Mouse (Mus musculus): ENCODE data around the gene Adamtsl2. TPM values are rescaled to one million over a fixed set of nuclear protein-coding genes. Genes with fewer than 3 reads are reported as not detected.

Gene Adamtsl2
- total and polyA plus RNA-seq, 3 experiments, result 0.13 TPM; not detected in 2

DNA sequence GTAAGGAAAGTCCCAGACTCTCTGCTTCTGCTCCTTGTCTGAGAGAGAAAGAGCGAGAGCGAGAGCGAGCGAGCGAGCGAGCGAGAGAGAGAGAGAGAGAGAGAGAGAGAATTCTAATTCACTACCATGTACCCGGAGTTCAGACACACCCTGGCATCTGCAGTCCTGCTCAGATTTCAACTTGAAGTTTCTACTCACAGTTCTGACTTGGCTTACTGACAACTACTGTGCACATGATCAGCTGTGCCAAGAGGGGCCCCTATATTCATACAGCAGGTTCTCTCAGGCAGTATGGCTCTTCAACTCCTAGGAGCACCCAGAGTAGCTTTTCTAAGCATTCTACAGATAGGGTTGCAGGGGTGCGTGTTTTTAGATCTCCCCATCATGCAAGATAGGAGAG is 20.0 kb upstream of the Adamtsl2 start:
- in situ Hi-C loops (cut with MboI; ENCODE audit: low pct_ligation_motif_present, low pct_unique_long_range_greater_than_20kb, low sequenced_read_pairs), result no loop called here
- no peak overlapping the region for H3K4me2 ChIP-seq (ENCODE audit: insufficient read depth, low read depth, poor library complexity, severe bottlenecking)
- no peaks in the 10 kb centered on the region for H3K79me2 ChIP-seq (replicated peaks; ENCODE audit: control insufficient read depth, extremely low read depth, insufficient read depth, poor library complexity, severe bottlenecking)
- no peak overlapping the region for H3K9ac ChIP-seq (ENCODE audit: insufficient read depth, low read depth)
- no peaks in the 10 kb centered on the region for H3K9me3 ChIP-seq (replicated peaks; ENCODE audit: low read length)
- TF ChIP-seq ZC3H11A (IDR thresholded peaks at IDR 0.05; ENCODE audit: low read depth, low read length) (no peak), HCFC1 (IDR thresholded peaks at IDR 0.05; ENCODE audit: low read depth, low read length) (no peak), SMC3 (IDR thresholded peaks at IDR 0.05; ENCODE audit: low read depth, low read length) (no peak), PAX5 (IDR thresholded peaks at IDR 0.05; ENCODE audit: low read length) (no peak), TBP (conservative IDR thresholded peaks at IDR 0.05; ENCODE audit: low read depth, low read length) (no peak), E2F4 (IDR thresholded peaks at IDR 0.05; ENCODE audit: insufficient replicate concordance, low read depth, low read length) (no peak), KAT2A (IDR thresholded peaks at IDR 0.05; ENCODE audit: insufficient replicate concordance, low read length) (no peak), JUN (IDR thresholded peaks at IDR 0.05; ENCODE audit: insufficient read depth, low read depth, low read length) (no peak), SIN3A (IDR thresholded peaks at IDR 0.05; ENCODE audit: low read length) (no peak)
- H3K4me3 ChIP-seq (replicated peaks in 1 of 3; ENCODE audit: low read depth in 2 of 3, low read length in 2 of 3, poor library complexity in 1 of 3), result no peak overlapping the region
- dilution Hi-C loops (cut with MboI; ENCODE audit: extremely low pct_ligation_motif_present, extremely low pct_unique_long_range_greater_than_20kb, low sequenced_read_pairs), result no loop called here
- H3K27me3 ChIP-seq (replicated peaks), result peaks cover 7% of the 10 kb centered on the region
- H3K4me1 ChIP-seq (ENCODE audit: control insufficient read depth in 1 of 2, insufficient read depth in 2 of 2), result peaks cover 0 to 4% of the 10 kb centered on the region in 2 experiments; a peak in 1 of 4 replicates
- no peak for DNase-seq (ENCODE audit: extremely low read depth)
- no peak overlapping the region for H3K27ac ChIP-seq (ENCODE audit: insufficient read depth, low read depth)
- H3K36me3 ChIP-seq (replicated peaks in 1 of 2; ENCODE audit: control insufficient read depth in 1 of 2, insufficient read depth in 1 of 2, low read length in 1 of 2), result no peaks in the 10 kb centered on the region

DNA sequence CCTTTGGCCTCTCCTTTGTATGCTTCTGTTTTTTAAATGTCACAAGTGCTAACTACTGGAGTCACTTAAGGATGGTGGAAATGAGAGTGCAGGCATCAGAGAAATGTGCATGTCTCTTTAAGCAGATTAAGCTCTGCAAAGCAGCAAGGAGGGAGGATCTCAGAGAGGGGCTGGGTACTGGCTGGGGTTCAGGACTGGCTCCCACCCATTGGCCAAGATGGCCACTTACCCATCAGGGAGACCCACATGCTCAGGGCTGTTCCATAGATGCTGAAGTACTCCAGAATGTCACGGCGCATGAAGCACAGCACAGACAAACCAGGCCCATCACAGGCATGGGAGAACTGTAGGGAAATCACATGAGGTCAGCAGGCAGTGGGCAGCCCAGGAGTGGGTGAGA is 12.1 kb upstream of the Adamtsl2 start:
- Histone ChIP-seq H3K4me1 (ENCODE audit: control insufficient read depth in 1 of 2, insufficient read depth in 2 of 2) (peaks cover 0 to 7% of the 10 kb centered on the region in 2 experiments; a peak in 1 of 4 replicates), H3K79me2 (replicated peaks; ENCODE audit: control insufficient read depth, extremely low read depth, insufficient read depth, poor library complexity, severe bottlenecking) (no peaks in the 10 kb centered on the region), H3K9ac (ENCODE audit: insufficient read depth, low read depth) (no peak overlapping the region), H3K9me3 (replicated peaks; ENCODE audit: low read length) (no peaks in the 10 kb centered on the region), H3K4me2 (ENCODE audit: insufficient read depth, low read depth, poor library complexity, severe bottlenecking) (no peak overlapping the region), H3K36me3 (replicated peaks in 1 of 2; ENCODE audit: control insufficient read depth in 1 of 2, insufficient read depth in 1 of 2, low read length in 1 of 2) (no peaks in the 10 kb centered on the region), H3K27ac (ENCODE audit: insufficient read depth, low read depth) (no peak overlapping the region), H3K4me3 (replicated peaks in 1 of 3; ENCODE audit: low read depth in 2 of 3, low read length in 2 of 3, poor library complexity in 1 of 3) (no peak overlapping the region), H3K27me3 (replicated peaks) (peaks cover 53% of the 10 kb centered on the region)
- no peak for TF ChIP-seq POLR2AphosphoS2 (IDR thresholded peaks at IDR 0.05; ENCODE audit: low read depth, low read length)
- TF ChIP-seq MYC (IDR thresholded peaks at IDR 0.05; ENCODE audit: low read depth, low read length), result no peak
- no peak for TF ChIP-seq SMC3 (IDR thresholded peaks at IDR 0.05; ENCODE audit: low read depth, low read length)
- TF ChIP-seq TBP (conservative IDR thresholded peaks at IDR 0.05; ENCODE audit: low read depth, low read length), result no peak
- no peak for DNase-seq (ENCODE audit: extremely low read depth)
- in situ Hi-C loops (cut with MboI; ENCODE audit: low pct_ligation_motif_present, low pct_unique_long_range_greater_than_20kb, low sequenced_read_pairs) (no loop called here), dilution Hi-C loops (cut with MboI; ENCODE audit: extremely low pct_ligation_motif_present, extremely low pct_unique_long_range_greater_than_20kb, low sequenced_read_pairs) (no loop called here)

DNA sequence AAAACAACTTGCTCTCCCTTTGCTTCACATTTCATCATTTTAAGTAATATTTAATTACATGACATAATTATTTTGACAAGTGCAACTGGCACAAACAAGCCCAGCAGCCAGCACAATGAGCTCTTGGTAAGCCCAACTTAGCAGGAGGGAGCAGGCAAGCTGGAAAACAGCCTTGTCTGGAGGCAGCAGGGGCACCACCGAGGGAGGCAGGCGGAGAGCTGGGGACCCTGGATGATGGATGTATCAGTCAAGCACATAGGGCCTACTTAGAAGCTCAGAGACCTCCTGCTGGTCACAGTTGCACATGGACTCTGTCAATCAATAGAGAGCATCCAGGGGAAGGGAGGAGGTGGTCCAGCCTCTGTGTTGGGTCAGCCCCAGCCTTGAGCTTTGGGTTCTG is 11.2 kb upstream of the Adamtsl2 start:
- in situ Hi-C loops (cut with MboI; ENCODE audit: low pct_ligation_motif_present, low pct_unique_long_range_greater_than_20kb, low sequenced_read_pairs), result no loop called here
- no peak for DNase-seq (ENCODE audit: extremely low read depth)

More for the DNA sequence above, 11.2 kb upstream of the Adamtsl2 start:
- H3K27me3 ChIP-seq (replicated peaks), result peaks cover 58% of the 10 kb centered on the region
- H3K36me3 ChIP-seq (replicated peaks in 1 of 2; ENCODE audit: control insufficient read depth in 1 of 2, insufficient read depth in 1 of 2, low read length in 1 of 2), result no peaks in the 10 kb centered on the region
- TF ChIP-seq CHD2 (IDR thresholded peaks at IDR 0.05; ENCODE audit: low read length) (no peak), NRF1 (IDR thresholded peaks at IDR 0.05; ENCODE audit: low read depth, low read length) (no peak), RAD21 (IDR thresholded peaks at IDR 0.05; ENCODE audit: low read depth, low read length) (no peak), UBTF (IDR thresholded peaks at IDR 0.05; ENCODE audit: low read depth, low read length) (no peak), TCF12 (IDR thresholded peaks at IDR 0.05; ENCODE audit: low read depth, low read length) (no peak), POLR2A (IDR thresholded peaks at IDR 0.05; ENCODE audit: low read depth, low read length) (no peak), PAX5 (IDR thresholded peaks at IDR 0.05; ENCODE audit: low read length) (no peak), GABPA (IDR thresholded peaks at IDR 0.05; ENCODE audit: insufficient replicate concordance, low read depth, low read length) (no peak), JUN (IDR thresholded peaks at IDR 0.05; ENCODE audit: insufficient read depth, low read depth, low read length) (no peak), BHLHE40 (IDR thresholded peaks at IDR 0.05; ENCODE audit: low read depth, low read length) (no peak)
- H3K4me3 ChIP-seq (replicated peaks in 1 of 3; ENCODE audit: low read depth in 2 of 3, low read length in 2 of 3, poor library complexity in 1 of 3), result no peak overlapping the region
- dilution Hi-C loops (cut with MboI; ENCODE audit: extremely low pct_ligation_motif_present, extremely low pct_unique_long_range_greater_than_20kb, low sequenced_read_pairs), result no loop called here
- H3K79me2 ChIP-seq (replicated peaks; ENCODE audit: control insufficient read depth, extremely low read depth, insufficient read depth, poor library complexity, severe bottlenecking), result no peaks in the 10 kb centered on the region
- no peak overlapping the region for H3K9ac ChIP-seq (ENCODE audit: insufficient read depth, low read depth)
- no peak overlapping the region for H3K27ac ChIP-seq (ENCODE audit: insufficient read depth, low read depth)
- H3K4me1 ChIP-seq (ENCODE audit: control insufficient read depth in 1 of 2, insufficient read depth in 2 of 2), result peaks cover 0 to 3% of the 10 kb centered on the region in 2 experiments; a peak in 1 of 4 replicates
- no peaks in the 10 kb centered on the region for H3K9me3 ChIP-seq (replicated peaks; ENCODE audit: low read length)
- H3K4me2 ChIP-seq (ENCODE audit: insufficient read depth, low read depth, poor library complexity, severe bottlenecking), result no peak overlapping the region

All from CH12.LX (cell line).